In the genomic region with DNA sequence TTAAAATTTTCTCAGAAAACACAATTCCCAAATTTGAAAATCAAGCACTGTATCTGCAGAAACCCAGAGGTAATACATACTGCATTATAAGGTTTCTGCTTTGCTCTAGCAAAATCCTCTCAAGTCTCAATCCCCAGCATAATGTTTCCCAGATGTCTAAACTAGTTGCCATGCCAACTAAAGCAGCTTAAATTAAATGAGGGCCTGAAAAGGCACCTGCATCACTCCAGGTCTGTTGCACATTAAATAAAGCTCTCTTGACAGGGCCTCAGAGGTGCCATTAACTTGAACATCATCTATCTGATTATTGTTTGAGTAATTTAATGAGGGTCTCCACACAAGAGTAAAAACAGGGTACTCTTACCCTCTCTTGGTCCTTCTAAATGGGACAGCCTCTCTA, we compare ENCODE assay signal across 17 mouse cellular contexts. TPM values are rescaled to one million over a fixed set of nuclear protein-coding genes. Genes with fewer than 3 reads are reported as not detected.
DNase-seq lines count a peak whose midpoint lies in the region; ATAC-seq and TF ChIP-seq lines count a peak whose summit lies in the region.
"Had no signal": no experiment of that assay in that cellular context is flagged by ENCODE, and none has a peak within 500 bp of the region (broad histone marks: within the 10 kb centered on the region; RNA-seq: fewer than 3 reads in every experiment).

No protein-coding gene starts in this region.

- peaks cover 2% of the 10 kb centered on the region; the same call in 1 of the 2 replicates for H3K36me3 ChIP-seq in hindbrain, embryonic 15.5 days
- H3K36me3 ChIP-seq in hindbrain, embryonic 16.5 days (ENCODE audit: control insufficient read depth, insufficient read depth, low read length) = no peaks in the 10 kb centered on the region
- H3K36me3 ChIP-seq in limb, embryonic 14.5 days (ENCODE audit: control insufficient read depth, insufficient read depth, low read length) = no peaks in the 10 kb centered on the region
- H3K36me3 ChIP-seq: liver, embryonic 12.5 days; midbrain, embryonic 12.5 days had no signal

- ATAC-seq in hindbrain, embryonic 15.5 days (ENCODE audit: low FRiP score, low read depth) = no peak
- no peak; the same call in 1 of the 2 replicates for ATAC-seq in hindbrain, embryonic 16.5 days
- ATAC-seq in limb, embryonic 14.5 days (ENCODE audit: low FRiP score, low read depth) = peak; percentile 79
- no peak for ATAC-seq in activated CD4-positive, CD25-positive, alpha-beta regulatory T cell, adult 4 months
- ATAC-seq: liver, embryonic 12.5 days had no signal

- H3K4me3 ChIP-seq in hindbrain, embryonic 15.5 days = no peak overlapping the region
- no peak overlapping the region for H3K4me3 ChIP-seq in hindbrain, embryonic 16.5 days (ENCODE audit: low read length)
- H3K4me3 ChIP-seq in limb, embryonic 14.5 days (replicated peaks; ENCODE audit: low read length) = no peak overlapping the region
- H3K4me3 ChIP-seq: forebrain, embryonic 12.5 days; heart, embryonic 13.5 days; liver, embryonic 12.5 days; midbrain, embryonic 12.5 days had no signal

- no peak overlapping the region for H3K4me2 ChIP-seq in hindbrain, embryonic 15.5 days
- no peak overlapping the region for H3K4me2 ChIP-seq in hindbrain, embryonic 16.5 days (ENCODE audit: low read length)
- no peak overlapping the region for H3K4me2 ChIP-seq in limb, embryonic 14.5 days (replicated peaks; ENCODE audit: low read depth, low read length, severe bottlenecking)
- H3K4me2 ChIP-seq: forebrain, embryonic 12.5 days; heart, embryonic 13.5 days; liver, embryonic 12.5 days; midbrain, embryonic 12.5 days had no signal

- H3K9me3 ChIP-seq in hindbrain, embryonic 15.5 days = no peaks in the 10 kb centered on the region
- no peaks in the 10 kb centered on the region for H3K9me3 ChIP-seq in hindbrain, embryonic 16.5 days (ENCODE audit: control insufficient read depth, low read length)
- H3K9me3 ChIP-seq in limb, embryonic 14.5 days (ENCODE audit: control insufficient read depth, low read length) = no peaks in the 10 kb centered on the region
- H3K9me3 ChIP-seq: forebrain, embryonic 12.5 days; heart, embryonic 13.5 days; liver, embryonic 12.5 days; midbrain, embryonic 12.5 days had no signal

- TF ChIP-seq POLR2A in limb, embryonic 14.5 days (IDR thresholded peaks at IDR 0.05; ENCODE audit: borderline replicate concordance, extremely low read depth, insufficient read depth, insufficient read length) = no peak

- intact Hi-C loops in gastrocnemius, postnatal 36 days (cut with DNase I) = no loop called here

- H3K27me3 ChIP-seq in hindbrain, embryonic 15.5 days = no peaks in the 10 kb centered on the region
- no peaks in the 10 kb centered on the region for H3K27me3 ChIP-seq in hindbrain, embryonic 16.5 days (replicated peaks; ENCODE audit: control insufficient read depth, insufficient read depth, low read length)
- no peaks in the 10 kb centered on the region for H3K27me3 ChIP-seq in limb, embryonic 14.5 days (ENCODE audit: control insufficient read depth, insufficient read depth, low read length)
- H3K27me3 ChIP-seq: forebrain, embryonic 12.5 days; heart, embryonic 13.5 days; liver, embryonic 12.5 days; midbrain, embryonic 12.5 days had no signal

- no peak overlapping the region for H3K9ac ChIP-seq in hindbrain, embryonic 15.5 days
- no peak overlapping the region for H3K9ac ChIP-seq in hindbrain, embryonic 16.5 days (ENCODE audit: low read depth, low read length)
- no peak overlapping the region for H3K9ac ChIP-seq in limb, embryonic 14.5 days (ENCODE audit: low read depth, low read length, severe bottlenecking)
- H3K9ac ChIP-seq: forebrain, embryonic 12.5 days; heart, embryonic 13.5 days; liver, embryonic 12.5 days; midbrain, embryonic 12.5 days had no signal

- H3K27ac ChIP-seq in hindbrain, embryonic 15.5 days (replicated peaks) = peak overlapping the region; percentile 34; the same call in 1 of the 2 replicates
- no peak overlapping the region for H3K27ac ChIP-seq in hindbrain, embryonic 16.5 days (ENCODE audit: low read depth, low read length)
- no peak overlapping the region for H3K27ac ChIP-seq in limb, embryonic 14.5 days (replicated peaks; ENCODE audit: low read depth, low read length)
- H3K27ac ChIP-seq: forebrain, embryonic 12.5 days; heart, embryonic 13.5 days; kidney, postnatal 0 days; liver, embryonic 12.5 days; midbrain, embryonic 12.5 days; stomach, postnatal 0 days had no signal

- peak; percentile 34 for DNase-seq in NIH3T3 (ENCODE audit: low read depth)
- peak; percentile 11 for DNase-seq in embryo, embryonic 9.5 days (ENCODE audit: extremely low spot score)
- peak; percentile 67 for DNase-seq in limb, embryonic 14.5 days (ENCODE audit: low spot score)
- no peak for DNase-seq in adrenal gland, adult 2 months
- DNase-seq in gastrocnemius, postnatal 36 days = no peak
- DNase-seq: gastrocnemius, postnatal 25 days; layer of hippocampus, postnatal 36 days; lung, postnatal 10 days had no signal

- H3K4me1 ChIP-seq in hindbrain, embryonic 15.5 days (replicated peaks) = peaks cover 11% of the 10 kb centered on the region; the same call in 1 of the 2 replicates
- no peaks in the 10 kb centered on the region for H3K4me1 ChIP-seq in hindbrain, embryonic 16.5 days (ENCODE audit: control insufficient read depth, insufficient read depth, low read depth, low read length)
- peaks cover 10% of the 10 kb centered on the region; the same call in 1 of the 2 replicates for H3K4me1 ChIP-seq in limb, embryonic 14.5 days (ENCODE audit: control insufficient read depth, insufficient read depth, low read length)

RNA-seq across cellular contexts. Expression of gene Tmem97, which starts 46.2 kb away (rescaled TPM):
- 44.5 and 45.7 TPM in 2 replicates for polyA plus RNA-seq in hindbrain, embryonic 15.5 days (2015; fragmentation: Nextera tagmentation; extraction: Ambion mirVana)
- 44.0 and 48.3 TPM in 2 replicates for polyA plus RNA-seq in hindbrain, embryonic 16.5 days (2015; fragmentation: Nextera tagmentation; extraction: Ambion mirVana)
- 42.6 and 44.5 TPM in 2 replicates for polyA plus RNA-seq in limb, embryonic 14.5 days (2012; rRNA removed)
- polyA plus RNA-seq in limb, embryonic 14.5 days (2014; fragmentation: Nextera tagmentation; extraction: Ambion mirVana) = 82.9 and 103 TPM in 2 replicates
- total RNA-seq in adrenal gland, adult 2 months (2021) = 10 to 100 TPM; 44.7 to 49.4 TPM
- 33.7 and 39.6 TPM in 2 replicates for polyA plus RNA-seq in adrenal gland, adult 2 months (2012; rRNA removed)
- 1 to 10 TPM; 1.9 to 2.1 TPM for total RNA-seq in gastrocnemius, postnatal 36 days (2021)
- polyA plus RNA-seq in activated CD4-positive, CD25-positive, alpha-beta regulatory T cell, adult 4 months (2017; shearing (Covaris generic)) = 10 to 100 TPM; 23.3 to 28.4 TPM

Comparison
In these comparisons a context has a peak if more than half of its experiments do, and no peak if none do; other contexts are left out.
1. DNase-seq: peak in NIH3T3 (single experiment), embryo, embryonic 9.5 days (single experiment) and limb, embryonic 14.5 days (single experiment); none in adrenal gland, adult 2 months (single experiment) and gastrocnemius, postnatal 36 days (0 of 2).